30 mouse cellular contexts compared by ENCODE assay signal in genomic region chr6:122539564-122539963, GRCm38 (mm10). TPM values are rescaled to one million over a fixed set of nuclear protein-coding genes. Genes with fewer than 3 reads are reported as not detected.
DNase-seq lines count a peak whose midpoint lies in the region; ATAC-seq and TF ChIP-seq lines count a peak whose summit lies in the region.
"Had no signal": no experiment of that assay in that cellular context is flagged by ENCODE, and none has a peak within 500 bp of the region (broad histone marks: within the 10 kb centered on the region; RNA-seq: fewer than 3 reads in every experiment).

No protein-coding gene starts in this region.

- WGBS in forebrain, postnatal 0 days, result 73% methylated on average over 9 of the region's 9 CpGs
- WGBS in forebrain, embryonic 13.5 days, result 83% methylated on average over 9 of the region's 9 CpGs

- no peaks in the 10 kb centered on the region for H3K9me3 ChIP-seq in forebrain, postnatal 0 days (ENCODE audit: low read length)
- H3K9me3 ChIP-seq in forebrain, embryonic 13.5 days (replicated peaks), result no peaks in the 10 kb centered on the region; the same call in 1 of the 2 replicates
- H3K9me3 ChIP-seq: embryonic facial prominence, embryonic 10.5 days; embryonic facial prominence, embryonic 12.5 days; G1E had no signal

- no peaks in the 10 kb centered on the region for H3K27me3 ChIP-seq in forebrain, postnatal 0 days (ENCODE audit: insufficient read depth, low read length)
- no peaks in the 10 kb centered on the region for H3K27me3 ChIP-seq in forebrain, embryonic 13.5 days
- H3K27me3 ChIP-seq: CH12.LX; embryonic facial prominence, embryonic 12.5 days had no signal

- peak; percentile 50; the same call in 1 of the 2 replicates for ATAC-seq in forebrain, postnatal 0 days
- ATAC-seq in forebrain, embryonic 13.5 days, result no peak
- ATAC-seq: activated CD4-positive, CD25-positive, alpha-beta regulatory T cell, adult 4 months; CD4-positive, CD25-positive, alpha-beta regulatory T cell, adult 4 months; forebrain, embryonic 14.5 days; forebrain, embryonic 16.5 days; Patski had no signal

- no peak overlapping the region for H3K4me3 ChIP-seq in forebrain, postnatal 0 days (ENCODE audit: low read depth, low read length)
- H3K4me3 ChIP-seq in forebrain, embryonic 13.5 days, result no peak overlapping the region
- no peak overlapping the region for H3K4me3 ChIP-seq in left cerebral cortex, adult 2 months
- H3K4me3 ChIP-seq: embryonic facial prominence, embryonic 10.5 days; embryonic facial prominence, embryonic 12.5 days had no signal

- DNase-seq in forebrain, postnatal 0 days, result peak; percentile 13
- DNase-seq in left cerebral cortex, adult 2 months (ENCODE audit: extremely low spot score in 1 of 2, low spot score in 2 of 2), result no peak
- no peak for DNase-seq in left cerebral cortex, adult 11 months (ENCODE audit: low spot score)
- DNase-seq in right cerebral cortex, adult 18-20 months, result peak; percentile 17
- no peak for DNase-seq in right cerebral cortex, postnatal 36 days (ENCODE audit: low spot score in 2 of 2)
- DNase-seq in brain, adult 2 months (ENCODE audit: low read depth, low spot score), result peak; percentile 53
- no peak for DNase-seq in lung, postnatal 25 days (ENCODE audit: low spot score)
- DNase-seq: adrenal gland, adult 8-10 months; adrenal gland, postnatal 14 days; adrenal gland, postnatal 36 days; B cell, adult 2 months; cerebellum, adult 11 months; cerebellum, adult 18-20 months; cerebellum, adult 8-10 months; cerebellum, adult 9-11 months; cerebellum, postnatal 14 days; cerebellum, postnatal 36 days had no signal

- H3K4me2 ChIP-seq in forebrain, postnatal 0 days (ENCODE audit: low read depth), result no peak overlapping the region
- H3K4me2 ChIP-seq in forebrain, embryonic 13.5 days, result no peak overlapping the region
- H3K4me2 ChIP-seq: embryonic facial prominence, embryonic 12.5 days had no signal

- no peak overlapping the region for H3K27ac ChIP-seq in forebrain, postnatal 0 days (ENCODE audit: low read depth, low read length)
- no peak overlapping the region for H3K27ac ChIP-seq in forebrain, embryonic 13.5 days
- peak overlapping the region; percentile 64 for H3K27ac ChIP-seq in left cerebral cortex, adult 2 months
- H3K27ac ChIP-seq: embryonic facial prominence, embryonic 10.5 days; embryonic facial prominence, embryonic 12.5 days had no signal

- H3K36me3 ChIP-seq in forebrain, postnatal 0 days (ENCODE audit: insufficient read depth), result no peaks in the 10 kb centered on the region
- H3K36me3 ChIP-seq in forebrain, embryonic 13.5 days (ENCODE audit: poor library complexity, severe bottlenecking), result no peaks in the 10 kb centered on the region
- H3K36me3 ChIP-seq: embryonic facial prominence, embryonic 10.5 days; embryonic facial prominence, embryonic 12.5 days; G1E had no signal

- H3K9ac ChIP-seq in forebrain, postnatal 0 days, result no peak overlapping the region
- no peak overlapping the region for H3K9ac ChIP-seq in forebrain, embryonic 13.5 days
- H3K9ac ChIP-seq: embryonic facial prominence, embryonic 12.5 days had no signal

- TF ChIP-seq CTCF in forebrain, postnatal 0 days (IDR thresholded peaks at IDR 0.05; ENCODE audit: low read depth), result no peak
- no peak for TF ChIP-seq CTCF in left cerebral cortex, adult 2 months (IDR thresholded peaks at IDR 0.05)

- H3K4me1 ChIP-seq in forebrain, postnatal 0 days (ENCODE audit: insufficient read depth), result no peaks in the 10 kb centered on the region
- H3K4me1 ChIP-seq in forebrain, embryonic 13.5 days, result no peaks in the 10 kb centered on the region
- H3K4me1 ChIP-seq: embryonic facial prominence, embryonic 10.5 days; embryonic facial prominence, embryonic 12.5 days had no signal

- intact Hi-C loops in left cerebral cortex, adult 2 months (cut with DNase I), result no loop called here

RNA-seq across cellular contexts. Expression of gene Aicda, which starts 14.0 kb away (rescaled TPM):
- 0.31 and 3.1 TPM in 2 replicates for total RNA-seq in forebrain, postnatal 0 days (2014; rRNA removed)
- polyA plus RNA-seq in forebrain, postnatal 0 days (2015; fragmentation: Nextera tagmentation; extraction: Ambion mirVana), result 0.29 and 1.3 TPM in 2 replicates
- polyA plus RNA-seq in forebrain, embryonic 13.5 days (2015; fragmentation: Nextera tagmentation; extraction: Ambion mirVana), result 0.12 and 0.21 TPM in 2 replicates
- total RNA-seq in left cerebral cortex, adult 2 months (2021), result not detected
- total RNA-seq: adrenal gland, adult 18-20 months; adrenal gland, adult 8-10 months; adrenal gland, postnatal 14 days; adrenal gland, postnatal 36 days; common myeloid progenitor, adult 5-6 weeks; G1E had no signal
- polyA plus RNA-seq: embryonic facial prominence, embryonic 12.5 days; forebrain, embryonic 11.5 days; G1E; Patski had no signal

RNA-seq across cellular contexts. Expression of gene Mfap5, which starts 33.9 kb away (rescaled TPM):
- 3.5 and 3.6 TPM in 2 replicates for total RNA-seq in forebrain, postnatal 0 days (2014; rRNA removed)
- 3.8 and 5.5 TPM in 2 replicates for polyA plus RNA-seq in forebrain, postnatal 0 days (2015; fragmentation: Nextera tagmentation; extraction: Ambion mirVana)
- 1.0 and 1.2 TPM in 2 replicates for polyA plus RNA-seq in forebrain, embryonic 13.5 days (2015; fragmentation: Nextera tagmentation; extraction: Ambion mirVana)
- total RNA-seq in left cerebral cortex, adult 2 months (2021), result under 1 TPM; 0.33 to 0.63 TPM
- total RNA-seq: common myeloid progenitor, adult 5-6 weeks had no signal
- polyA plus RNA-seq: activated CD4-positive, CD25-positive, alpha-beta regulatory T cell, adult 4 months; CD4-positive, CD25-positive, alpha-beta regulatory T cell, adult 4 months; G1E; Patski had no signal

RNA-seq across cellular contexts. Expression of gene Rimklb, which starts 41.0 kb away (rescaled TPM):
- total RNA-seq in forebrain, postnatal 0 days (2014; rRNA removed), result 159 and 160 TPM in 2 replicates
- polyA plus RNA-seq in forebrain, postnatal 0 days (2015; fragmentation: Nextera tagmentation; extraction: Ambion mirVana), result 86.6 and 104 TPM in 2 replicates
- 81.1 and 81.7 TPM in 2 replicates for polyA plus RNA-seq in forebrain, embryonic 13.5 days (2015; fragmentation: Nextera tagmentation; extraction: Ambion mirVana)
- total RNA-seq in left cerebral cortex, adult 2 months (2021), result 10 to 100 TPM; 80.3 to 80.6 TPM
- total RNA-seq: CH12.LX; common myeloid progenitor, adult 5-6 weeks had no signal
- polyA plus RNA-seq: Patski had no signal

Comparison
In these comparisons a context has a peak if more than half of its experiments do, and no peak if none do; other contexts are left out.
1. DNase-seq: peak in forebrain, postnatal 0 days (single experiment), right cerebral cortex, adult 18-20 months (single experiment) and brain, adult 2 months (single experiment); none in left cerebral cortex, adult 2 months (0 of 2), left cerebral cortex, adult 11 months (single experiment), right cerebral cortex, postnatal 36 days (0 of 2) and lung, postnatal 25 days (single experiment).